Mouse (Mus musculus) neural tube, embryonic 12.5 days (tissue): ENCODE results near the gene Sec14l3. TPM values are rescaled to one million over a fixed set of nuclear protein-coding genes. Genes with fewer than 3 reads are reported as not detected.

Source experiments
- ATAC-seq: fragments of 200-750 bp; cut with Nextera tagmentation; 2 replicates; pipeline ENCODE4 v1.8.0; 2017; ENCODE audit warnings: low read depth, mild to moderate bottlenecking, moderate TSS enrichment, moderate library complexity; ENCODE audit not compliant: low FRiP score
- H3K27ac ChIP-seq: fragments of 300-500 bp; sonication (generic); 2 replicates; pipeline ENCODE4 v1.5.1; 2016
- H3K27me3 ChIP-seq: fragments of 300-500 bp; sonication (generic); replicated peaks from 2 replicates; pipeline ENCODE4 v1.6.1; 2016; ENCODE audit warnings: mild to moderate bottlenecking
- H3K36me3 ChIP-seq: fragments of 300-500 bp; sonication (generic); 2 replicates; pipeline ENCODE4 v1.6.1; 2016; ENCODE audit warnings: mild to moderate bottlenecking
- H3K4me1 ChIP-seq: fragments of 300-500 bp; sonication (generic); 2 replicates; pipeline ENCODE4 v1.6.1; 2016
- H3K4me2 ChIP-seq: fragments of 300-500 bp; sonication (generic); replicated peaks from 2 replicates; pipeline ENCODE4 v1.6.1; 2016; ENCODE audit warnings: mild to moderate bottlenecking
- H3K4me3 ChIP-seq: fragments of 300-500 bp; sonication (generic); 2 replicates; pipeline ENCODE4 v1.5.1; 2016
- H3K9ac ChIP-seq: fragments of 300-500 bp; sonication (generic); 2 replicates; pipeline ENCODE4 v1.6.1; 2016; ENCODE audit warnings: mild to moderate bottlenecking
- H3K9me3 ChIP-seq: fragments of 300-500 bp; sonication (generic); 2 replicates; pipeline ENCODE4 v1.6.1; 2016; ENCODE audit warnings: mild to moderate bottlenecking
- WGBS: fragments of 180-500 bp; shearing (Covaris S2); methylation state at CpG from one replicate; pipeline ENCODE4 v1.1.7; 2016; 5-methylcytosine and 5-hydroxymethylcytosine counted together
- polyA plus RNA-seq: library from polyadenylated mRNA; unstranded; fragments of >200 nt; fragmentation: Nextera tagmentation; extraction: Ambion mirVana; gene quantifications from 2 replicates; pipeline ENCODE4 v1.2.1, GENCODE M21; 2016

Sec14l3 gene
- polyA plus RNA-seq, 1 experiment from 2014 or later = not detected

DNA sequence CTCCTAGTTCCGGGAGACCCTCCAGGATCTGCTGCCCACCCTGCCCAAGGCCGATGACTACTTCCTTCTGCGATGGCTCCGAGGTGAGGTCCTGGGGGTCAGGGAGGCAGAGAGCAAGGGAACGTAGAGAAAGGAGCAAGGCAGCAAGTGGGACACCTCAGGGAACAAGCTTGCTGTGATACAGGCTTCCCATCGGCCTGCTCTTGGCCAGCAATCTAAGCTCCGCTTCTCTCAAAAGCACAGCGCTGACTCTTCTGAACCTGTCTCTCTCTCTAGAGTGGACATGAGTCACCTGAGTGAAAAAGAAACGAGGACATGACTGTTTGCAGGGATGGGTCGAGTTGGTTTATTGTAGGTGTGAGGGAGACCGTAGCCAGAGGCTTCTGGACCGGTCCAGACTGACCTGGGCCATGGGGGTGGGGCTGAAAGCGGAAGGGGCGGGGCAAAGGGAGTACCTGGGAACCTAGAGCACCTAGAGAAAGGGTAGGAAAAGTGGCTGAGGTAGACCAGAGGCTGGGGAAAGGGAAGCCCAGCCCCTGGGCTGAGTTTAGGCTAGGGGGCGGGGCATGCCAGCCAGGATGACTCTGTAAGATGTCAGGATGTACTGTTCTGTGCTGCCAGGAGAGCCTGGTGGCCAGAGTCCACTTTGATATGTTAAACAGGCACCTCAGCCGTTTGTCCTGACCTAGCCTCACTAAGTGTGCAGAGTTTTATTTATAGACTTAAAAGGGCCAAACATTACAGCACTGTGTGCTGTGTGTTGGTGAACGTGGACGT is 29.3 kb upstream of the Sec14l3 start:
- Histone ChIP-seq H3K4me3 (no peak overlapping the region), H3K27ac (no peak overlapping the region), H3K9ac (no peak overlapping the region), H3K9me3 (no peaks in the 10 kb centered on the region), H3K27me3 (peaks cover 10% of the 10 kb centered on the region; the same call in 1 of the 2 replicates), H3K4me1 (no peaks in the 10 kb centered on the region), H3K36me3 (no peaks in the 10 kb centered on the region), H3K4me2 (no peak overlapping the region)
- WGBS = 63% methylated on average over 18 of the region's 18 CpGs
- no peak for ATAC-seq

DNA sequence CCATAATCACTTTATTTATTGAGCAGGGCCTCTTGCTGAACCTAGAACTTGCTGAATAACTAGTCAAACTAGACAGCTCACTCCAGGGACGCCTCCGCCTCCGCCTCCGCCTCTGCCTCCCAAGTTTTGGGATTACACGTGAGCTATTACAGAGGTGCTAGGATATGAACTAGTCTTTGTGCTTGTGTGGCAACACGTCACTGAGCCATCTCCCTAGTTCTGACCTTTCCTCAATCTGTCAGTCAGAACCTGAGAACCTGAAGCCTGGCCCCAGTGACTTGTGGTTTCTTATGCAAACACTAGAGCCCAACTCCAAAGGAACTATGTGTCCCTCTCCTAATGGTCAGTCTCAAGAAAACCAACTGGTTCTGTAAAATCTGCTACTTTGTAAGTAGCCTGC is 28.7 kb upstream of the Sec14l3 start:
- Histone ChIP-seq H3K9ac (no peak overlapping the region), H3K9me3 (no peaks in the 10 kb centered on the region), H3K4me1 (no peaks in the 10 kb centered on the region), H3K4me2 (no peak overlapping the region), H3K4me3 (no peak overlapping the region), H3K36me3 (no peaks in the 10 kb centered on the region), H3K27ac (no peak overlapping the region), H3K27me3 (peaks cover 10% of the 10 kb centered on the region; the same call in 1 of the 2 replicates)
- ATAC-seq = no peak
- 87% methylated on average over 6 of the region's 6 CpGs for WGBS

DNA sequence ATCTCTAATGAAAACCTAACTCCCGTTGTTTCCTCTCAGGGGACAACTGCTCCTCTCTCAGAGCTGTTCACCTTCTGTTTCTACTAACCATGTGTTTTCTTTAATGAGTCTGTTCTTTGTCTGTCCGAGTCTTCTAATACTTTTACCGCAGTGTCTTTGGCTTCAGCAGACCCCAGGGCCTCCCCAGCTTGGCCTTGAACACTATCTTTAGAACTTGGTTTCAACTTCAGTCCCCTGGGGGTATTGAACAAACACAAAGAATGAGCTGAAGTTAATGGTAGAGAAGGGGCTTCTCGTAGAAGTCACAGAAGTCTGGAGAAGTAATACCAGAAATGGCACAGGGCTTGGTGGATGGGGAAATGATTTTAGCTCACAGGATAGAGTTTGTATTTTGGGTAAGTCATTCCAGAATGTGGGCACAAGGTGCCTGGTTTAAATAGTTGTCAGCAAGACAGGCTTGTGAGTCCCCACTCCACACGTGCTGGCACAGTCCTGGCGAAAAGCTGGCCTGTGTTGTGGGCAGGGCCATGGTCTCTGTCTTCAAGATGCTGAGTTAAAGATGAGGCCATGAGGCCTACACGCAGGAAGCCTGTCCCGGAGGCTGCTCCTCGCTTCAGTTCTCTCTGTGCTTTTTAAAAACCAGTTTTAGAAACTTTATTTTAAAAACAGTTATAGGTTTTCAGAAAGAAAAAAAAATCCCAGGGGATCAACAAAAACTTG is 28.1 kb upstream of the Sec14l3 start:
- no peak overlapping the region for H3K4me3 ChIP-seq
- H3K27me3 ChIP-seq = peaks cover 4% of the 10 kb centered on the region; the same call in 1 of the 2 replicates
- no peaks in the 10 kb centered on the region for H3K4me1 ChIP-seq
- ATAC-seq = no peak
- no peaks in the 10 kb centered on the region for H3K9me3 ChIP-seq
- H3K36me3 ChIP-seq = no peaks in the 10 kb centered on the region
- no peak overlapping the region for H3K4me2 ChIP-seq
- H3K27ac ChIP-seq = no peak overlapping the region
- 77% methylated on average over 9 of the region's 9 CpGs for WGBS
- H3K9ac ChIP-seq = no peak overlapping the region

DNA sequence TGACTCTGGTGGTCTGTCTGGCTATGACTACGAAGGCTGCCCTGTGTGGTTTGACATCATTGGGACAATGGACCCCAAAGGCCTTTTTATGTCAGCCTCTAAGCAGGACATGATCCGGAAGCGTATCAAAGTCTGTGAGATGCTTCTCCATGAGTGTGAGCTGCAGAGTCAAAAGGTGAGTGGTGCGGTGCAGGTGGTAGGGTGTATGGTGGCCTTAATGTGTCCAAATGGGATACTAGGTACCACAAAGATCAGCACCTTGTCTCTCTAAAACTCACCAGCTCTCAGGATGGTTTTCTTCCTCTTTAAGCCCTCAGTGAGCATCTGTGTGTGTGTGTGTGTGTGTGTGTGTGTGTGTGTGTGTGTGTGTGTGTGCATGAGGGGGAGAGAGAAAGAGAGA is 24.7 kb upstream of the Sec14l3 start:
- Histone ChIP-seq H3K9ac (no peak overlapping the region), H3K9me3 (no peaks in the 10 kb centered on the region), H3K4me3 (no peak overlapping the region), H3K4me2 (no peak overlapping the region), H3K27ac (no peak overlapping the region), H3K27me3 (no peaks in the 10 kb centered on the region), H3K4me1 (no peaks in the 10 kb centered on the region), H3K36me3 (no peaks in the 10 kb centered on the region)
- 92% methylated on average over 4 of the region's 4 CpGs for WGBS
- ATAC-seq = no peak

- 84% methylated on average over 6 of the region's 6 CpGs for WGBS
- Histone ChIP-seq H3K27me3 (no peaks in the 10 kb centered on the region), H3K4me3 (no peak overlapping the region), H3K4me2 (no peak overlapping the region), H3K9me3 (no peaks in the 10 kb centered on the region), H3K9ac (no peak overlapping the region), H3K4me1 (no peaks in the 10 kb centered on the region), H3K36me3 (no peaks in the 10 kb centered on the region), H3K27ac (no peak overlapping the region)
- no peak for ATAC-seq
Observed at GRCm38 (mm10) chr11:4041123-4041625, 23.5 kb upstream of the Sec14l3 start.

DNA sequence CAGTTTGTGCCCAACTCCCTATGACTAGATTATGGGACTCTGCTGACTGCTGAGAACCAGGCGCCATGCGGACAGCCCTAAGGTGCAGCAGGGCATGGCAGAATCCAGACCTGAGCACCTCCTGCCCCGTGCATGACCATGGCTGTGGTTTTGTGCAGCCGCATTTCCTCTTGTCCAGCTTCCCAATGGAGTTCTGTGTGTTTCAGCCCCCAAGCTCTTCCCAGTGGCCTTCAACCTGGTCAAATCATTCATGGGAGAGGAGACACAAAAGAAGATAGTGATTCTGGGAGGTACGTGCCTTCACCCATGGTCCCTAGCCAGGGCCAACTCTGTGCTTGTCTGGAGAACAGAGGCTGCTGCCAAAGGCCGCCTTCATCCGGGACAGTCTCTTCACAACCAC is 21.6 kb upstream of the Sec14l3 start:
- WGBS = 92% methylated on average over 7 of the region's 7 CpGs
- Histone ChIP-seq H3K4me2 (no peak overlapping the region), H3K9me3 (no peaks in the 10 kb centered on the region), H3K36me3 (no peaks in the 10 kb centered on the region), H3K4me3 (no peak overlapping the region), H3K9ac (no peak overlapping the region), H3K27ac (no peak overlapping the region), H3K27me3 (no peaks in the 10 kb centered on the region), H3K4me1 (no peaks in the 10 kb centered on the region)
- no peak for ATAC-seq

GRCm38 (mm10) chr11:4046526-4046925 is 18.1 kb upstream of the Sec14l3 start:
- no peak overlapping the region for H3K9ac ChIP-seq
- H3K27ac ChIP-seq = no peak overlapping the region
- no peaks in the 10 kb centered on the region for H3K9me3 ChIP-seq
- no peak for ATAC-seq
- WGBS = 73% methylated on average over 5 of the region's 5 CpGs
- H3K4me3 ChIP-seq = no peak overlapping the region
- H3K36me3 ChIP-seq = no peaks in the 10 kb centered on the region
- H3K4me2 ChIP-seq = no peak overlapping the region
- H3K4me1 ChIP-seq = no peaks in the 10 kb centered on the region
- no peaks in the 10 kb centered on the region for H3K27me3 ChIP-seq

GRCm38 (mm10) chr11:4047766-4048165 is 16.9 kb upstream of the Sec14l3 start:
- Histone ChIP-seq H3K4me2 (no peak overlapping the region), H3K9me3 (no peaks in the 10 kb centered on the region), H3K4me1 (no peaks in the 10 kb centered on the region), H3K4me3 (no peak overlapping the region), H3K36me3 (no peaks in the 10 kb centered on the region), H3K27ac (no peak overlapping the region), H3K9ac (no peak overlapping the region), H3K27me3 (no peaks in the 10 kb centered on the region)
- WGBS = 87% methylated on average over 2 of the region's 2 CpGs
- ATAC-seq = no peak

DNA sequence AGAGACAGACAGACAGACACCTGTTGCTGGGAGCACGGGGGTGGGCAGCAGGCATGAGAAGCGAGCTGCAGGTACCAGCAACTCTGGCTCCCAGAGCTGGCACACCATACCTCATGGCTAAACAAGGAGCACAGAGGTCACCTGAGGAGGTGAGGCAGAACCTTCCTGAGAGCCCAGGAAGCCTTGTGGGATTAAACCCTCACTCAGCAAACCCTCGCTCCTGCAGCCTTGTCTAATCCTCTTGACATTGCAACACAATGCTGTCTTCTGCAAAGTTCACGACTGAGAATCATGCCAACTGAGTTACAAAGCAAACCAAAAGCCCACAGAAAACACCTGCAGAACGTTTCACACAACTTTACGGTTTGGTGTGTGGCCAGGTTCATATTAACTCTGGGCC is 16.2 kb upstream of the Sec14l3 start:
- Histone ChIP-seq H3K9me3 (no peaks in the 10 kb centered on the region), H3K4me1 (no peaks in the 10 kb centered on the region), H3K4me3 (no peak overlapping the region), H3K27me3 (no peaks in the 10 kb centered on the region), H3K27ac (no peak overlapping the region), H3K4me2 (no peak overlapping the region), H3K9ac (no peak overlapping the region), H3K36me3 (no peaks in the 10 kb centered on the region)
- no peak for ATAC-seq
- WGBS = 92% methylated on average over 6 of the region's 6 CpGs

DNA sequence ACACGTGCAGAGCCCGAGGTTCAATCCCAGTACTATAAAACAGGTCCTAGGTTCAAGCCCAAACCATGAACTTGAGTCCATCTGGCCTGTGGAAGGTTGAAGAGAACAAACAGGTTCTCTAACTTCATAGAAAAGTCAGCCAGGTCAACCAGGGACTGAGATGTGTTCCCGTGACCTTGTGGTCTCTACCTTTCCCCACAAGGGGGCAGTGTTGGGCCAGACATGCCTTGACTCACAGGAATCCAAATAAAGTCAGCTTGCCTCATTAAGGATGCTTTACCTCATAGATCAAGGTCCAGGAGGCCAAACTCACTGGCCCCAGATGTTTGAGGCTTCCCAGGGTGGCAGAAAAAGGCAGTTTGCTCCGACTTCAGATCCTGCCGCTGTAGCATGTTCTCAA is 11.1 kb upstream of the Sec14l3 start:
- Histone ChIP-seq H3K9ac (no peak overlapping the region), H3K27me3 (no peaks in the 10 kb centered on the region), H3K9me3 (no peaks in the 10 kb centered on the region), H3K4me3 (no peak overlapping the region), H3K27ac (no peak overlapping the region), H3K4me2 (no peak overlapping the region), H3K36me3 (no peaks in the 10 kb centered on the region), H3K4me1 (no peaks in the 10 kb centered on the region)
- no peak for ATAC-seq
- 17% methylated on average over 5 of the region's 5 CpGs for WGBS

DNA sequence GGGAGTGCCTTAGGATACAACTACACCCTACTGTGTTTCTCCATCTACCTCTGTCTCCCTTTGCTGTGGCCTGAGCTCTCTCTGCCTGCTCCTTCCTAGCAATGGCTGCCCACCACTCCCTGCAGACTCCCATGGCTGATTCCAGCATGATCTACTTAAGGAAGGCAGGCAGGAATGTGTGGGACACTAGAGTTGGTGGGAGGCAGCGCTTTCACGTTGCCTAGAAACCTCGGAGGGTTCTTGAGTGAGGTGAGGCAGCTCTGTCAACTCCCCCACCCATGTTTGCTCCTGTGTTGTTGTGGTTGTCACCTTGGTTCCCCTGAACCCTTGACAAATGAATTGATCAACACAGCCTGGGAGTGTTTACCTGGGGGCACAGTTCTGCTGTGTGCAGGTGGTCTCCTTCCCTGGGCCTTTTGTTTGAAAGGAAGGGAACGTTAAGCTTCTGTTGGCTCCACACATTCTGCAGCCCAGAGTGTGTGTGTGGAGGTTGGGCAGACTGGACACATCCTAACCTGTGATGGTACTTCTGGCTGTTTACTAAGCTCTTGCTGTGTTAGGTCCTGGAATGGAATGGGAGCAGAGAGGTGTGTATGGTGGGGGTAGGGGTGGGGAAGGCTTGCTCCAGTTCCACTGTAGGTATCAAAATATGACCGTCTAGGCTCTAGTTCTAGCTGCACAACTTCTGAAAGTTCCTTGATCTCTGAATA is 3.6 kb upstream of the Sec14l3 start:
- no peak overlapping the region for H3K4me2 ChIP-seq
- H3K9me3 ChIP-seq = no peaks in the 10 kb centered on the region
- ATAC-seq = no peak
- H3K27ac ChIP-seq = no peak overlapping the region
- no peaks in the 10 kb centered on the region for H3K36me3 ChIP-seq
- 83% methylated on average over 5 of the region's 5 CpGs for WGBS
- H3K27me3 ChIP-seq = no peaks in the 10 kb centered on the region
- no peaks in the 10 kb centered on the region for H3K4me1 ChIP-seq
- H3K4me3 ChIP-seq = no peak overlapping the region
- H3K9ac ChIP-seq = no peak overlapping the region

DNA sequence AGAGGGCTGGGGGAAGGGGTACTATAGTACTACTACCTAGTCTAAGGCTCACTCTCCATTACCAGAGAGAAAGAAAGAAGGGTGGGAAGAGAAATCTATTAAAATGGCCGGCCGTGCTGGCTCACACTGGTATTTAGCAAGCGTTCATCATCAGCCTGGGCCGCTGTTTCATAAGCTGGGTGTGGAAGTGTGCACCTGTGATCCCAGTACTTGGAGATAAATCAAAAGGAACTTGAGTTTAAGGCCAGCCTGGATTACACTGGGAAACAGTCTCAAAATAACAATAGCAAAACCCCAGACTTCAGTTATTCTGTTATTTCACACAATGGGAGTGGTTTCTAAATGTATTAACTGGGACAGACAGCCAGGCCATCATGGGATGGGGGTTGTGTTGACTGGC is 2.1 kb upstream of the Sec14l3 start:
- WGBS = 95% methylated on average over 4 of the region's 4 CpGs
- no peaks in the 10 kb centered on the region for H3K4me1 ChIP-seq
- H3K36me3 ChIP-seq = no peaks in the 10 kb centered on the region
- ATAC-seq = no peak
- H3K4me3 ChIP-seq = no peak overlapping the region
- H3K27ac ChIP-seq = no peak overlapping the region
- no peak overlapping the region for H3K9ac ChIP-seq
- H3K9me3 ChIP-seq = no peaks in the 10 kb centered on the region
- H3K27me3 ChIP-seq = no peaks in the 10 kb centered on the region
- no peak overlapping the region for H3K4me2 ChIP-seq
